ENCODE assay signal across 8 mouse cellular contexts in genomic region chr13:91462893-91463481, GRCm38 (mm10). TPM values are rescaled to one million over a fixed set of nuclear protein-coding genes. Genes with fewer than 3 reads are reported as not detected.
DNase-seq lines count a peak whose midpoint lies in the region; ATAC-seq and TF ChIP-seq lines count a peak whose summit lies in the region.

No protein-coding gene starts in this region.

- H3K79me2 ChIP-seq in myocyte (ENCODE audit: control insufficient read depth, insufficient read depth), result peaks cover 56% of the 10 kb centered on the region

- no peak for ATAC-seq in heart, embryonic 11.5 days (replicated peaks; ENCODE audit: insufficient number of reproducible peaks, low FRiP score, low TSS enrichment)
- ATAC-seq in heart, embryonic 12.5 days (ENCODE audit: insufficient number of reproducible peaks, low FRiP score), result no peak
- no peak for ATAC-seq in limb, embryonic 12.5 days (ENCODE audit: insufficient number of reproducible peaks, insufficient read depth, low FRiP score, low TSS enrichment, low read depth)

- no peak overlapping the region for H3K9ac ChIP-seq in heart, embryonic 11.5 days (ENCODE audit: low read depth, low read length)
- H3K9ac ChIP-seq in heart, embryonic 12.5 days, result no peak overlapping the region
- no peak overlapping the region for H3K9ac ChIP-seq in limb, embryonic 12.5 days (replicated peaks)

- H3K27ac ChIP-seq in heart, embryonic 11.5 days (ENCODE audit: low read depth, low read length), result no peak overlapping the region
- H3K27ac ChIP-seq in heart, embryonic 12.5 days (ENCODE audit: poor library complexity, severe bottlenecking), result no peak overlapping the region
- H3K27ac ChIP-seq in limb, embryonic 12.5 days, result no peak overlapping the region

- peaks cover 12% of the 10 kb centered on the region for H3K4me1 ChIP-seq in heart, embryonic 11.5 days (ENCODE audit: control insufficient read depth, insufficient read depth, low read length)
- H3K4me1 ChIP-seq in heart, embryonic 12.5 days (replicated peaks), result peaks cover 25% of the 10 kb centered on the region
- H3K4me1 ChIP-seq in limb, embryonic 12.5 days (replicated peaks), result peaks cover 24% of the 10 kb centered on the region

- 32% methylated on average over 9 of the region's 9 CpGs for WGBS in heart, embryonic 11.5 days (ENCODE audit: insufficient replicate concordance)
- WGBS in heart, embryonic 12.5 days, result 35% methylated on average over 9 of the region's 9 CpGs
- 32% methylated on average over 9 of the region's 9 CpGs for WGBS in limb, embryonic 12.5 days

- no peaks in the 10 kb centered on the region for H3K36me3 ChIP-seq in heart, embryonic 11.5 days (ENCODE audit: control insufficient read depth, insufficient read depth, low read length)
- no peaks in the 10 kb centered on the region for H3K36me3 ChIP-seq in heart, embryonic 12.5 days
- H3K36me3 ChIP-seq in limb, embryonic 12.5 days, result no peaks in the 10 kb centered on the region
- H3K36me3 ChIP-seq in myocyte (ENCODE audit: control insufficient read depth, insufficient read depth), result no peaks in the 10 kb centered on the region

- peak overlapping the region; percentile 14; the same call in 1 of the 2 replicates for H3K4me2 ChIP-seq in heart, embryonic 11.5 days
- H3K4me2 ChIP-seq in heart, embryonic 12.5 days, result no peak overlapping the region
- peak overlapping the region; percentile 74 for H3K4me2 ChIP-seq in limb, embryonic 12.5 days
- H3K4me2 ChIP-seq in myocyte (ENCODE audit: low read depth), result peak overlapping the region; percentile 53

- TF ChIP-seq POLR2A in myocyte (IDR thresholded peaks at IDR 0.05; ENCODE audit: insufficient read length, low read depth), result no peak

- H3ac ChIP-seq in myocyte (ENCODE audit: control insufficient read depth, insufficient read length), result no peak overlapping the region

- no peaks in the 10 kb centered on the region for H3K9me3 ChIP-seq in heart, embryonic 11.5 days (replicated peaks; ENCODE audit: control insufficient read depth, low read length)
- no peaks in the 10 kb centered on the region for H3K9me3 ChIP-seq in heart, embryonic 12.5 days (replicated peaks)
- H3K9me3 ChIP-seq in limb, embryonic 12.5 days, result no peaks in the 10 kb centered on the region

- H3K4me3 ChIP-seq in heart, embryonic 11.5 days (ENCODE audit: low read depth, low read length), result no peak overlapping the region
- H3K4me3 ChIP-seq in heart, embryonic 12.5 days, result no peak overlapping the region
- H3K4me3 ChIP-seq in limb, embryonic 12.5 days (replicated peaks), result peak overlapping the region; percentile 99
- peak overlapping the region; percentile 30 for H3K4me3 ChIP-seq in myocyte

- H3K27me3 ChIP-seq in heart, embryonic 11.5 days (ENCODE audit: control insufficient read depth, insufficient read depth, low read length), result no peaks in the 10 kb centered on the region
- H3K27me3 ChIP-seq in heart, embryonic 12.5 days (replicated peaks), result no peaks in the 10 kb centered on the region
- H3K27me3 ChIP-seq in limb, embryonic 12.5 days, result no peaks in the 10 kb centered on the region
- H3K27me3 ChIP-seq in myocyte (ENCODE audit: control insufficient read depth, insufficient read depth, insufficient read length), result no peaks in the 10 kb centered on the region

- peak; percentile 34 for DNase-seq in cerebellum, adult 9-11 months
- peak; percentile 26 for DNase-seq in heart, postnatal 4 days
- DNase-seq in testis, postnatal 14 days (ENCODE audit: low spot score), result no peak
- DNase-seq in ovary, postnatal 14 days (ENCODE audit: low spot score), result no peak

TF ChIP-seq in myocyte, 11 proteins besides CTCF, POLR2A, EP300 and RAD21:
- TF ChIP-seq CEBPB (IDR thresholded peaks at IDR 0.05; ENCODE audit: insufficient read depth, poor library complexity, severe bottlenecking), result no peak

RNA-seq across cellular contexts. Expression of gene Ssbp2, which starts 2.9 kb away (rescaled TPM):
- 96.0 and 97.8 TPM in 2 replicates for polyA plus RNA-seq in heart, embryonic 11.5 days (2014; fragmentation: Nextera tagmentation; extraction: Ambion mirVana)
- 78.6 and 79.0 TPM in 2 replicates for polyA plus RNA-seq in heart, embryonic 12.5 days (2016; fragmentation: Nextera tagmentation; extraction: Ambion mirVana)
- 10 to 100 TPM; 56.3 to 62.0 TPM for total RNA-seq in heart, postnatal 4 days (2021)
- polyA plus RNA-seq in limb, embryonic 12.5 days (2016; fragmentation: Nextera tagmentation; extraction: Ambion mirVana), result 230 and 235 TPM in 2 replicates
- 52.1 TPM for polyA plus RNA-seq in myocyte (2012; fragmentation: generic; extraction: Trizol)

Comparison
In these comparisons a context has a peak if more than half of its experiments do, and no peak if none do; other contexts are left out.
1. H3K4me3 ChIP-seq: peak in limb, embryonic 12.5 days (single experiment) and myocyte (single experiment); none in heart, embryonic 11.5 days (single experiment) and heart, embryonic 12.5 days (single experiment).
2. DNase-seq: peak in cerebellum, adult 9-11 months (single experiment) and heart, postnatal 4 days (single experiment); none in testis, postnatal 14 days (single experiment) and ovary, postnatal 14 days (single experiment).